Mouse (Mus musculus) embryonic fibroblast, embryonic 13.5 days (primary cell): ENCODE results near the gene Bsx.

ENCODE experiments used
- CTCF ChIP-seq: IDR thresholded peaks from 2 replicates; pipeline ENCODE4 v1.5.1; 2011; ENCODE audit warnings: mild to moderate bottlenecking, control low read depth, low read length, moderate library complexity, borderline replicate concordance; ENCODE audit not compliant: insufficient read depth
- POLR2A ChIP-seq: IDR thresholded peaks from 2 replicates; pipeline ENCODE4 v1.6.1; 2011; ENCODE audit warnings: low read depth, mild to moderate bottlenecking, control low read depth, low read length, moderate library complexity

- TF ChIP-seq POLR2A = no peak
- TF ChIP-seq CTCF = no peak
Measured at GRCm38 (mm10) chr9:40917871-40918613, 44.1 kb downstream of the Bsx start.
